Mouse (Mus musculus) heart, postnatal 0 days (tissue): ENCODE data around the gene Smad9. TPM values are rescaled to one million over a fixed set of nuclear protein-coding genes. Genes with fewer than 3 reads are reported as not detected.

Source experiments
- ATAC-seq: fragments of 200-750 bp; cut with Nextera tagmentation; 2 replicates; pipeline ENCODE4 v1.8.0; 2017; ENCODE audit warnings: low read depth, moderate number of reproducible peaks, moderate library complexity; ENCODE audit not compliant: insufficient read depth
- DNase-seq: peaks from one replicate; pipeline ENCODE4 v3.0.0-alpha.2; 2016; ENCODE audit warnings: low spot score
- H3K27ac ChIP-seq: fragments of 300-500 bp; sonication (generic); 2 replicates; pipeline ENCODE4 v1.5.1; 2014; ENCODE audit warnings: low read depth, mild to moderate bottlenecking
- H3K27me3 ChIP-seq: fragments of 300-500 bp; sonication (generic); 2 replicates; pipeline ENCODE4 v1.6.1; 2014; ENCODE audit warnings: low read length, mixed read lengths; ENCODE audit not compliant: control insufficient read depth, insufficient read depth
- H3K36me3 ChIP-seq: fragments of 300-500 bp; sonication (generic); replicated peaks from 2 replicates; pipeline ENCODE4 v1.6.1; 2014; ENCODE audit warnings: low read length, mixed read lengths; ENCODE audit not compliant: control insufficient read depth, insufficient read depth
- H3K4me1 ChIP-seq: fragments of 300-500 bp; sonication (generic); 2 replicates; pipeline ENCODE4 v1.6.1; 2014; ENCODE audit warnings: antibody characterized with exemption; ENCODE audit not compliant: control insufficient read depth, insufficient read depth
- H3K4me2 ChIP-seq: fragments of 300-500 bp; sonication (generic); 2 replicates; pipeline ENCODE4 v1.6.1; 2014; ENCODE audit warnings: low read depth, mild to moderate bottlenecking, low read length, moderate library complexity
- H3K4me3 ChIP-seq: fragments of 300-500 bp; sonication (generic); 2 replicates; pipeline ENCODE4 v1.5.1; 2014; ENCODE audit warnings: low read depth, low read length
- H3K9ac ChIP-seq: fragments of 300-500 bp; sonication (generic); replicated peaks from 2 replicates; pipeline ENCODE4 v1.6.1; 2014; ENCODE audit warnings: low read depth, low read length, mixed read lengths
- H3K9me3 ChIP-seq: fragments of 300-500 bp; sonication (generic); replicated peaks from 2 replicates; pipeline ENCODE4 v1.6.1; 2016; ENCODE audit warnings: low read length; ENCODE audit not compliant: control insufficient read depth
- CTCF ChIP-seq: IDR thresholded peaks from 2 replicates; pipeline ENCODE4 v1.5.1; 2016; ENCODE audit warnings: antibody characterized with exemption, control low read depth, low read depth
- EP300 ChIP-seq: IDR thresholded peaks from 2 replicates; pipeline ENCODE4 v1.6.1; 2016; ENCODE audit warnings: antibody characterized with exemption, low read depth
- WGBS: fragments of 180-500 bp; shearing (Covaris S2); extraction: QIAGEN DNeasy Blood & Tissue Kit; methylation state at CpG from one replicate; pipeline ENCODE4 v1.1.7; 2014; 5-methylcytosine and 5-hydroxymethylcytosine counted together
- polyA plus RNA-seq: library from polyadenylated mRNA; unstranded; fragments of >200 nt; fragmentation: Nextera tagmentation; extraction: Ambion mirVana; gene quantifications from 2 replicates; pipeline ENCODE4 v1.2.1, GENCODE M21; 2015
- total RNA-seq: library from RNA; depleted of rRNA; stranded (reverse); fragments of >200 nt; gene quantifications from 2 replicates; pipeline ENCODE4 v1.2.3, GENCODE M21; 2014; ENCODE audit warnings: low replicate concordance

Gene Smad9
- total and polyA plus RNA-seq, 2 experiments from 2014 or later, result 0.27 to 0.69 TPM

- Histone ChIP-seq H3K9me3 (no peaks in the 10 kb centered on the region), H3K27ac (peak overlapping the region; percentile 98), H3K4me2 (peak overlapping the region; percentile 91), H3K27me3 (no peaks in the 10 kb centered on the region), H3K4me1 (peaks cover 12% of the 10 kb centered on the region; the same call in 1 of the 2 replicates), H3K36me3 (peaks cover 36% of the 10 kb centered on the region), H3K4me3 (peak overlapping the region; percentile 76), H3K9ac (peak overlapping the region; percentile 90)
- no peak for TF ChIP-seq CTCF
- no peak for TF ChIP-seq EP300
- ATAC-seq, result no peak
- WGBS, result 49% methylated on average over 18 of the region's 18 CpGs
- DNase-seq, result no peak
Measured at GRCm38 (mm10) chr3:54736101-54736927, 19.1 kb upstream of the Smad9 start.

- H3K4me3 ChIP-seq, result no peak overlapping the region
- H3K4me1 ChIP-seq, result peaks cover 12% of the 10 kb centered on the region; the same call in 1 of the 2 replicates
- no peak for TF ChIP-seq CTCF
- TF ChIP-seq EP300, result no peak
- no peak overlapping the region for H3K27ac ChIP-seq
- DNase-seq (no peak), ATAC-seq (no peak)
- H3K9me3 ChIP-seq, result no peaks in the 10 kb centered on the region
- peaks cover 36% of the 10 kb centered on the region for H3K36me3 ChIP-seq
- H3K9ac ChIP-seq, result no peak overlapping the region
- no peak overlapping the region for H3K4me2 ChIP-seq
- 95% methylated on average over 8 of the region's 8 CpGs for WGBS
- no peaks in the 10 kb centered on the region for H3K27me3 ChIP-seq
Measured at GRCm38 (mm10) chr3:54737317-54737716, 18.1 kb upstream of the Smad9 start.

GRCm38 (mm10) chr3:54741965-54742364, 13.4 kb upstream of the Smad9 start:
- DNase-seq (no peak), ATAC-seq (no peak)
- H3K4me1 ChIP-seq, result no peaks in the 10 kb centered on the region
- peaks cover 76% of the 10 kb centered on the region for H3K36me3 ChIP-seq
- no peaks in the 10 kb centered on the region for H3K9me3 ChIP-seq
- H3K4me2 ChIP-seq, result no peak overlapping the region
- no peak overlapping the region for H3K9ac ChIP-seq
- TF ChIP-seq CTCF, result no peak
- TF ChIP-seq EP300, result no peak
- no peak overlapping the region for H3K27ac ChIP-seq
- H3K4me3 ChIP-seq, result no peak overlapping the region
- 94% methylated on average over 11 of the region's 11 CpGs for WGBS
- H3K27me3 ChIP-seq, result no peaks in the 10 kb centered on the region

GRCm38 (mm10) chr3:54745799-54746198, 9.6 kb upstream of the Smad9 start:
- H3K27me3 ChIP-seq, result no peaks in the 10 kb centered on the region
- no peak for DNase-seq
- no peaks in the 10 kb centered on the region for H3K9me3 ChIP-seq
- no peak overlapping the region for H3K27ac ChIP-seq
- no peak overlapping the region for H3K4me3 ChIP-seq
- peaks cover 98% of the 10 kb centered on the region for H3K36me3 ChIP-seq
- 65% methylated on average over 5 of the region's 5 CpGs for WGBS
- no peak for ATAC-seq
- TF ChIP-seq CTCF, result peak; percentile 44
- no peak for TF ChIP-seq EP300
- H3K4me2 ChIP-seq, result no peak overlapping the region
- H3K9ac ChIP-seq, result no peak overlapping the region
- H3K4me1 ChIP-seq, result no peaks in the 10 kb centered on the region

GRCm38 (mm10) chr3:54753411-54753810, 2.0 kb upstream of the Smad9 start:
- TF ChIP-seq EP300, result no peak
- TF ChIP-seq CTCF, result no peak
- Histone ChIP-seq H3K9ac (no peak overlapping the region), H3K4me1 (0 out of 2 replicates have a peak, but pooled peaks cover 4% of the 10 kb centered on the region), H3K27ac (no peak overlapping the region), H3K9me3 (no peaks in the 10 kb centered on the region), H3K27me3 (no peaks in the 10 kb centered on the region), H3K4me2 (no peak overlapping the region), H3K36me3 (peaks cover 25% of the 10 kb centered on the region), H3K4me3 (no peak overlapping the region)
- ATAC-seq (no peak), DNase-seq (no peak)
- WGBS, result 68% methylated on average over 4 of the region's 4 CpGs
